Mouse (Mus musculus) brain, embryonic 18.5 days (tissue): Measurements from ENCODE around the gene Ppa1.

Experiments used
- DNase-seq: peaks from one replicate; pipeline ENCODE4 v3.0.0-alpha.2; 2012; ENCODE audit warnings: low read depth, low spot score

Ppa1 gene

GRCm38 (mm10) chr10:61646557-61646956 lies 1.8 kb upstream of the Ppa1 start:
- no peak for DNase-seq

GRCm38 (mm10) chr10:61648737-61649645 lies 639 bp downstream of the Ppa1 start:
- no peak for DNase-seq

- no peak for DNase-seq
Observed at GRCm38 (mm10) chr10:61654105-61654504, 5.8 kb downstream of the Ppa1 start.

- DNase-seq: no peak
Observed at GRCm38 (mm10) chr10:61654691-61655090, 6.3 kb downstream of the Ppa1 start.

GRCm38 (mm10) chr10:61655188-61655587 lies 6.8 kb downstream of the Ppa1 start:
- no peak for DNase-seq

GRCm38 (mm10) chr10:61656928-61657882 lies 8.9 kb downstream of the Ppa1 start:
- no peak for DNase-seq

- no peak for DNase-seq
Observed at GRCm38 (mm10) chr10:61657985-61658384, 9.6 kb downstream of the Ppa1 start.

GRCm38 (mm10) chr10:61661887-61662286 lies 13.5 kb downstream of the Ppa1 start:
- no peak for DNase-seq

- DNase-seq: peak; percentile 58
Observed at GRCm38 (mm10) chr10:61662391-61662988, 14.1 kb downstream of the Ppa1 start.

GRCm38 (mm10) chr10:61665111-61665510 lies 16.8 kb downstream of the Ppa1 start:
- no peak for DNase-seq

- no peak for DNase-seq
Observed at GRCm38 (mm10) chr10:61665651-61666050, 17.3 kb downstream of the Ppa1 start.

- DNase-seq: no peak
Observed at GRCm38 (mm10) chr10:61669289-61669688, 20.9 kb downstream of the Ppa1 start.

- no peak for DNase-seq
Observed at GRCm38 (mm10) chr10:61669896-61670295, 21.5 kb downstream of the Ppa1 start.

- DNase-seq: no peak
Observed at GRCm38 (mm10) chr10:61670758-61671157, 22.4 kb downstream of the Ppa1 start.

GRCm38 (mm10) chr10:61675935-61676334 lies 27.6 kb downstream of the Ppa1 start:
- no peak for DNase-seq

GRCm38 (mm10) chr10:61679545-61679944 lies 31.2 kb downstream of the Ppa1 start:
- DNase-seq: no peak

- peak; percentile 91 for DNase-seq
Observed at GRCm38 (mm10) chr10:61680015-61680913, 31.9 kb downstream of the Ppa1 start, which contains the start of gene Sar1a. Gene Sar1a (plus strand): TSS chr10:61680299.

GRCm38 (mm10) chr10:61689405-61689804 lies 41.1 kb downstream of the Ppa1 start:
- no peak for DNase-seq

- no peak for DNase-seq
Observed at GRCm38 (mm10) chr10:61693563-61693962, 45.2 kb downstream of the Ppa1 start.

GRCm38 (mm10) chr10:61694870-61695670 lies 46.7 kb downstream of the Ppa1 start, which contains the start of gene Tysnd1:
Gene Tysnd1 (plus strand): TSS chr10:61695514.
- peak; percentile 96 for DNase-seq
